Mouse (Mus musculus) forebrain, postnatal 0 days (tissue): Measurements from ENCODE around the gene Idnk. TPM values are rescaled to one million over a fixed set of nuclear protein-coding genes. Genes with fewer than 3 reads are reported as not detected.

ENCODE experiments used
- ATAC-seq: fragments of 200-750 bp; cut with Nextera tagmentation; 2 replicates; pipeline ENCODE4 v1.8.0; 2017; ENCODE audit warnings: mild to moderate bottlenecking, moderate library complexity
- DNase-seq: peaks from one replicate; pipeline ENCODE4 v3.0.0-alpha.2; 2015
- H3K27ac ChIP-seq: fragments of 300-500 bp; sonication (generic); 2 replicates; pipeline ENCODE4 v1.5.1; 2014; ENCODE audit warnings: low read depth, mild to moderate bottlenecking, antibody characterized with exemption, low read length, moderate library complexity, mixed read lengths
- H3K27me3 ChIP-seq: fragments of 300-500 bp; sonication (generic); 2 replicates; pipeline ENCODE4 v1.6.1; 2014; ENCODE audit warnings: mild to moderate bottlenecking, low read length, mixed read lengths; ENCODE audit not compliant: insufficient read depth
- H3K36me3 ChIP-seq: fragments of 300-500 bp; sonication (generic); 2 replicates; pipeline ENCODE4 v1.6.1; 2014; ENCODE audit warnings: mild to moderate bottlenecking, moderate library complexity; ENCODE audit not compliant: insufficient read depth
- H3K4me1 ChIP-seq: fragments of 300-500 bp; sonication (generic); 2 replicates; pipeline ENCODE4 v1.6.1; 2014; ENCODE audit warnings: antibody characterized with exemption; ENCODE audit not compliant: insufficient read depth
- H3K4me2 ChIP-seq: fragments of 300-500 bp; sonication (generic); 2 replicates; pipeline ENCODE4 v1.6.1; 2014; ENCODE audit warnings: low read depth, mild to moderate bottlenecking, moderate library complexity
- H3K4me3 ChIP-seq: fragments of 300-500 bp; sonication (generic); 2 replicates; pipeline ENCODE4 v1.5.1; 2014; ENCODE audit warnings: low read depth, low read length, mixed read lengths
- H3K9ac ChIP-seq: fragments of 300-500 bp; sonication (generic); 2 replicates; pipeline ENCODE4 v1.6.1; 2014; ENCODE audit warnings: mild to moderate bottlenecking
- H3K9me3 ChIP-seq: fragments of 300-500 bp; sonication (generic); 2 replicates; pipeline ENCODE4 v1.6.1; 2016; ENCODE audit warnings: low read length
- CTCF ChIP-seq: sonication (generic); IDR thresholded peaks from 2 replicates; pipeline ENCODE4 v1.5.1; 2016; ENCODE audit warnings: antibody characterized with exemption, control low read depth, low read depth
- WGBS: fragments of 180-500 bp; shearing (Covaris S2); extraction: QIAGEN DNeasy Blood & Tissue Kit; methylation state at CpG from one replicate; pipeline ENCODE4 v1.1.7; 2014; 5-methylcytosine and 5-hydroxymethylcytosine counted together
- polyA plus RNA-seq: library from polyadenylated mRNA; unstranded; fragments of >200 nt; fragmentation: Nextera tagmentation; extraction: Ambion mirVana; gene quantifications from 2 replicates; pipeline ENCODE4 v1.2.1, GENCODE M21; 2015
- total RNA-seq: library from RNA; depleted of rRNA; stranded (reverse); fragments of >200 nt; gene quantifications from 2 replicates; pipeline ENCODE4 v1.2.3, GENCODE M21; 2014

The Idnk gene
- total and polyA plus RNA-seq, 2 experiments from 2014 or later = 20.0 to 46.9 TPM

DNA sequence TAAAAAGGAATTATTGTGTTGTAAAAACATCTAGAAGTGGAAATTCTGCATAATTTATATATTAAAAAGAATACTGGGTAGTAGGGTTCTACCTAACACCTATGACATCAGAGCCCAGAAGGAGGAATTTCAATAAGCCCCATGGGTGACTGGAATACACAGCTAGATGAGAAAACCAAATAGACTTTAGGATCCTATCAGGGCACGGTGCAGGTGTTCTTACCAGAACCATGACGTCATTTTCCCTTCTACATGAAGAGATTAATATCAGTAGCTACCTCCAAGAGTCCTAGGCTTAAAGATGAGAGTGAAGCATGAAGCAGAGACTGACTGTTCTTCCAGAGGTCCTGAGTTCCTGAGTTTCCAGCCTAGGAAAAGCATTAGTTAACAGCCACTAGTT, 40.6 kb upstream of the Idnk start:
- H3K36me3 ChIP-seq = no peaks in the 10 kb centered on the region
- peaks cover under 1% of the 10 kb centered on the region; the same call in 1 of the 2 replicates for H3K4me1 ChIP-seq
- DNase-seq (no peak), ATAC-seq (no peak)
- H3K27me3 ChIP-seq = no peaks in the 10 kb centered on the region
- TF ChIP-seq CTCF = no peak
- H3K9ac ChIP-seq = no peak overlapping the region
- no peak overlapping the region for H3K27ac ChIP-seq
- no peaks in the 10 kb centered on the region for H3K9me3 ChIP-seq
- H3K4me3 ChIP-seq = no peak overlapping the region
- no peak overlapping the region for H3K4me2 ChIP-seq
- 87% methylated on average over 2 of the region's 2 CpGs for WGBS

GRCm38 (mm10) chr13:58117318-58118017, 40.0 kb upstream of the Idnk start:
- Histone ChIP-seq H3K9me3 (no peaks in the 10 kb centered on the region), H3K27me3 (no peaks in the 10 kb centered on the region), H3K9ac (no peak overlapping the region), H3K36me3 (no peaks in the 10 kb centered on the region), H3K27ac (no peak overlapping the region), H3K4me1 (no peaks in the 10 kb centered on the region), H3K4me2 (no peak overlapping the region), H3K4me3 (no peak overlapping the region)
- ATAC-seq (no peak), DNase-seq (peak; percentile 39)
- WGBS = 67% methylated on average over 8 of the region's 8 CpGs
- peak; percentile 62 for TF ChIP-seq CTCF

GRCm38 (mm10) chr13:58122786-58123297, 34.6 kb upstream of the Idnk start:
- 55% methylated on average over 10 of the region's 10 CpGs for WGBS
- H3K27ac ChIP-seq = no peak overlapping the region
- TF ChIP-seq CTCF = no peak
- H3K36me3 ChIP-seq = no peaks in the 10 kb centered on the region
- no peak overlapping the region for H3K4me3 ChIP-seq
- H3K4me1 ChIP-seq = peaks cover 16% of the 10 kb centered on the region; the same call in 1 of the 2 replicates
- H3K9me3 ChIP-seq = no peaks in the 10 kb centered on the region
- no peaks in the 10 kb centered on the region for H3K27me3 ChIP-seq
- no peak overlapping the region for H3K4me2 ChIP-seq
- no peak overlapping the region for H3K9ac ChIP-seq
- no peak for ATAC-seq
- no peak for DNase-seq

GRCm38 (mm10) chr13:58123381-58123780, 34.1 kb upstream of the Idnk start:
- Histone ChIP-seq H3K27me3 (no peaks in the 10 kb centered on the region), H3K9me3 (no peaks in the 10 kb centered on the region), H3K4me1 (peaks cover 16% of the 10 kb centered on the region; the same call in 1 of the 2 replicates), H3K36me3 (no peaks in the 10 kb centered on the region), H3K9ac (no peak overlapping the region), H3K4me3 (no peak overlapping the region), H3K27ac (no peak overlapping the region), H3K4me2 (no peak overlapping the region)
- 71% methylated on average over 8 of the region's 8 CpGs for WGBS
- TF ChIP-seq CTCF = no peak
- DNase-seq = no peak
- no peak for ATAC-seq

- no peak overlapping the region for H3K27ac ChIP-seq
- H3K4me3 ChIP-seq = no peak overlapping the region
- WGBS = 84% methylated on average over 3 of the region's 3 CpGs
- ATAC-seq (no peak), DNase-seq (no peak)
- peaks cover 17% of the 10 kb centered on the region for H3K4me1 ChIP-seq
- H3K27me3 ChIP-seq = no peaks in the 10 kb centered on the region
- no peaks in the 10 kb centered on the region for H3K36me3 ChIP-seq
- no peak overlapping the region for H3K4me2 ChIP-seq
- TF ChIP-seq CTCF = no peak
- H3K9me3 ChIP-seq = no peaks in the 10 kb centered on the region
- no peak overlapping the region for H3K9ac ChIP-seq
Measured at GRCm38 (mm10) chr13:58124278-58124677, 33.2 kb upstream of the Idnk start.

- WGBS = 60% methylated on average over 2 of the region's 2 CpGs
- peaks cover 24% of the 10 kb centered on the region for H3K4me1 ChIP-seq
- no peak overlapping the region for H3K4me2 ChIP-seq
- H3K4me3 ChIP-seq = no peak overlapping the region
- H3K27ac ChIP-seq = no peak overlapping the region
- no peak for DNase-seq
- no peak overlapping the region for H3K9ac ChIP-seq
- H3K36me3 ChIP-seq = no peaks in the 10 kb centered on the region
- no peak for ATAC-seq
- no peaks in the 10 kb centered on the region for H3K9me3 ChIP-seq
- H3K27me3 ChIP-seq = no peaks in the 10 kb centered on the region
- no peak for TF ChIP-seq CTCF
Measured at GRCm38 (mm10) chr13:58124989-58125388, 32.5 kb upstream of the Idnk start.

DNA sequence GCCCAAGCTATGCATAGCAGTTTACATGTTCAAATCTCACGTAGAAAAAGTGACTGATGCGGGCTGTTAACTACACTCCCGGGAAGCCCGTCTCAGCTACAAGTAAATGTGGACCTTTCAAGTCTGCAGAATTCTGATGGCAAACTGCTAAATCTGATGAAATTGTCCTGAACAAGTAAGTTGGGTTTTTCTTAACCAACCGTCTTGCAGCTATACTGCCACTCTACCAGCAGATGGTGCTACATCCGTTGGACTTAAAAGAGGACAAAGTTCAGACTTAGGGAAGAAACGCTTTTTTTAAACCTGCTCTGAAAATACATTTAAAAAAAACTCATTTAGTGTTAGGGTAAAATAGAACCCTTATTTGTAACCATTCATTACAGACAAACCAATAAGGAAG, 31.3 kb upstream of the Idnk start:
- H3K4me3 ChIP-seq = peak overlapping the region; percentile 31
- peak; percentile 76 for DNase-seq
- no peaks in the 10 kb centered on the region for H3K9me3 ChIP-seq
- peaks cover 25% of the 10 kb centered on the region for H3K4me1 ChIP-seq
- H3K36me3 ChIP-seq = no peaks in the 10 kb centered on the region
- WGBS = 29% methylated on average over 7 of the region's 7 CpGs
- TF ChIP-seq CTCF = peak; percentile 84
- no peak overlapping the region for H3K9ac ChIP-seq
- H3K27me3 ChIP-seq = no peaks in the 10 kb centered on the region
- H3K27ac ChIP-seq = no peak overlapping the region
- ATAC-seq = no peak
- H3K4me2 ChIP-seq = peak overlapping the region; percentile 63
